Mouse (Mus musculus) CD4-positive, CD25-positive, alpha-beta regulatory T cell, adult 4 months (primary cell): ENCODE results near the gene Gm525. TPM values are rescaled to one million over a fixed set of nuclear protein-coding genes. Genes with fewer than 3 reads are reported as not detected.
"Not testable (repeated sequence)": the region's sequence is repeated elsewhere in the genome, so short reads cannot be mapped to it uniquely, and the experiment has no call there.

Source experiments
- ATAC-seq: one replicate; pipeline ENCODE4 v1.8.0; 2017
- polyA plus RNA-seq, 2 experiments: library from polyadenylated mRNA; unstranded; fragments of 100-300 nt; shearing (Covaris generic); gene quantifications; one replicate each; pipeline ENCODE4 v1.2.1; 2017

Gm525 gene
- not detected for polyA plus RNA-seq

DNA sequence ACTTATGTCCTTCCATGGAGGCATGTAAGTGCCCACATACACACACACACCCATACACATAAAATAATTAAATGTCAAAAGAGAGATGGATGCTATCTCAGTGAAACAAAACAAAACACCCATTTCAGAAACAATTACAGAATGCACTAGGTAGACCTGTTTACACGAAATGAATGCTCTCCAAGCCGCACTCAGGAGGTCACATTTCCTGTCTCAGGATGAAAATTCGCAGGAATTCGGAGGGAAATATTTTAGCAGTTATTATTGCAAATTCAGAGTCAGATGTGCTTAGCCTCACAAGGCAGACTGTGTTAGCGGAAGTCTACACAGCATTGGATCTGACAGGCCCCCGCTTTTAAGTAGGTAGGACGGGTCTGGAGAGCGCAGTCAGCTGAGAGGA, at the start of gene Gm525:
Gm525 (plus strand) TSS at position 301 of the 400 bp plus-strand sequence.
- ATAC-seq: no peak

DNA sequence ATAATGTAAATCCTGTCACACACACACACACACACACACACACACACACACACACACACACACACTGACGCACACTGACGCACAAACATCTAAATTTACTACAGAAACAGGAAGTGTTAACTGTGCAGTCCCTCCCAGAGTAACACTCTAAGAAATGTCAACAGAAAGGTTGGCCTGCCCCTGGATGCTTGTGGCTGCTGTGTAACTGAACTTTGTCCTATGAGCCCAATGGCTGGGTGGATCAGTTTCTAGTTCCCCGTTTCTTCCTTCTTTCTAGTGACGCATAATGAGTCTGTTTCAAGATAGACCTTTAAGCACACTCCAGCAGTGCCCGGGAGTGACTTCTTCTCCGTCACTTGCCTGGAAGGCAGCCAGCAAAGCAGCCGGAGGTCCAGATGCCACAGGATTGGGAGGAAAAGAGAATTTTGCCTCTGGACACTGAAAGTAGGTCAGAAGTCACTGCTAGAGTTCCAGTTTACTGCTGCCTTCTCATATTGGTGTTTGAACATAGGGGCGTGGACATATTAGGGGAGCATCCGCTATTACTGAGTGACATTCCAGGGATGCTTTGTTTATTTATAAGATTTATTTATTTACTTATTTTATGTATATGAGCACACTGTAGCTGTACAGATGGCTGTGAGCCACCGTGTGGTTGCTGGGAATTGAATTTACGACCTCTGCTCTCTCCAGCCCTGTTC, 49.3 kb upstream of the Gm525 start:
- peak; percentile 89 for ATAC-seq

GRCm38 (mm10) chr11:89025603-89026002, 48.0 kb upstream of the Gm525 start:
- no peak for ATAC-seq

- no peak for ATAC-seq
Measured at GRCm38 (mm10) chr11:89026117-89026516, 47.5 kb upstream of the Gm525 start.

- no peak for ATAC-seq
Measured at GRCm38 (mm10) chr11:89027955-89028361, 45.7 kb upstream of the Gm525 start.

DNA sequence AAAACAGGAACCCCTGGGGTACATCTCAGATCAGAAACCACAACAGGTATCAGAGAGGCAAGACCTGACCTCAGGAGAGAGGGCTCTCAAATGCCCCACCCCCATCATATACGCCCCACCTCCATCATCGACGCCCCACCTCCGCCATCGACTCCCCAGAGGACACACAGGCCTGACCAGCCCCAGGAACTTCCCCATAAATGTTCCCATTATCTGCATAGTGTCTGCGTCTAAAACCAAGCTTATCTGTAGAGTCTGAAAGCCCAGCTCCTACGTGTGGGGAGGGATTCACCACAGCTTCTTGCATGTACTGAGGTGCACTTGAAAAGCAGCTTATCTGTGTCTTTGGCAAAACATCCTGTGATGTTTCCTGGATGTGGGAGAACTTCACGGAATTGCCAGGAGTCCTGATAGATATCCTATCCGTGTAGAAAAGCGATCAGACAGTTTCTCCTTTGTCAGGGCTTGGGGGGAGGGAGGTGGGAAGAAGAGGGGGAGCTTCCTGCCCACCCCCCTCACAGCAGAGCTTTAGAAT, 44.7 kb upstream of the Gm525 start:
- no peak for ATAC-seq

- no peak for ATAC-seq
Measured at GRCm38 (mm10) chr11:89030552-89030951, 43.1 kb upstream of the Gm525 start.

GRCm38 (mm10) chr11:89031189-89031588, 42.5 kb upstream of the Gm525 start:
- no peak for ATAC-seq

- ATAC-seq: no peak
Measured at GRCm38 (mm10) chr11:89034592-89034991, 39.0 kb upstream of the Gm525 start.

DNA sequence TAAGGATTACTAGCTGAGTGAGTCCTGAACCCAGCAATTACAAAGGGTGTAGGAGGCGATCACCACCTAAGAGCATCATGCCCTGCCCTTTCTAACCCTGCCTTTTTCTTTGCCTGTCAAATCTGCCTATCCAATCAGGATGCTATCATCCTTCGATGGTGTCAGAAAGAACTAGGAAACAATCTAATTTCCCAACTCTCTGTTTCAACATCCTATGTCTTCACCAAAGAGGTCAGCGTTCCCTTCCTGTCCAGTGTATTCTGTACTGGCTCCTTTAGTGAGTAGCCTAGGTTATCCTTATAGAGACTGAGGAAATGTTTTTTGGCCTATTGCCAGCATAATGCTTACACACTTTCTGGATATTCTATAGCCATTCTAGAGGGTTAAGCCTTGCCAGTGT, 38.1 kb upstream of the Gm525 start:
- ATAC-seq: no peak

DNA sequence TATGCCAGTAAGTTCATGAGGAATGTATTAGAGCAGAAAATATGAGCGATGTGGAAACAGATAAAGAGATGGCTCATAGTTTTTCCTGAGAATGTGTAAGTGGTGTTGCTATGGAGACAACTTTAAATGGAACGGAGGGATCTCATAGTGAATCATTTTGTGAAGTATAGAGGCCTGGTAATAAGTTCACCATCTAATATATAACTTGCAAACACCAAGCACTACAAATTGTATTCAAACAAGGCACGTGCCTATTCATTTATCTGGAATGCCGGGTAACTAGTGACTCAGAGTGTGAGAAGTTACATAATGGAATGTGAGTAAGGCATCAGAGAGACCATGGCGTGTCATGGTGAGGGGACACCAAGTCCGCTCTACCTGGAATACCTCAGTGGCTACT, 35.1 kb upstream of the Gm525 start:
- no peak for ATAC-seq

DNA sequence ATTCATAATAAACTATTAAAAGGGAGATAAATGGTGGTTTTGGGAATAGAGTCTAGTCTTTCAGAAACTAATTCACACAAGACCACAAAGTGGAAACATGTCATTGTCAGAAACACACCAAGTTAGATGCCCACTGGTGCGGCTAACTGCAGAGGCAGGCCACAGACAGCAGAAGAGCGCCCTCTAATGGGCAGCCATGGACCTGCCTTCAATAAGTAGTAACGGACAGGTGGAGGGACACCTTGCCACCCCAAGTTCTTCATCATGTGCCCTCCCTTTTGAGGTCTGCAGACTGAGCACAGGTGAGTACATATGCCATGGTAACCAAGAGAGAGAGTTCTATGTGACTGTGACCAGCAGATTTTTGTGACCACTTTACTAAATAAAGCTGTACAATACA, 34.3 kb upstream of the Gm525 start:
- peak; percentile 49 for ATAC-seq

DNA sequence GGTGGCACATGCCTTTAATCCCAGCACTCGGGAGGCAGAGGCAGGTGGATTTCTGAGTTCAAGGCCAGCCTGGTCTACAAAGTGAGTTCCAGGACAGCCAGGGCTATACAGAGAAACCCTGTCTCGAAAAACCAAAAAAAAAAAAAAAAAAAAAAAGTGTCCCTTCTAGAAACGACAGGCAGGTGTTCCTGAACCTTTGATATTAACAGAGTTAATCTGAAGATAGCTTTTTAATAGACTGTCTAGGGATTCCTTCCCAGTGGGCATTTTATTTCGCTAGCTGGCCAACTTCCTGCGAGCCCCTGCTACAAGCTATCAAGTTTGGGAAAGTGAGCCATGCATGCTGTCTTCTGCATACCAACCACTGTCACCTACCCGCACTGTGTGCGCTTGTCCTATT, 32.6 kb upstream of the Gm525 start:
- not testable (repeated sequence) for ATAC-seq

GRCm38 (mm10) chr11:89043046-89043445, 30.6 kb upstream of the Gm525 start:
- ATAC-seq: no peak

GRCm38 (mm10) chr11:89045501-89045900, 28.1 kb upstream of the Gm525 start:
- ATAC-seq: not testable (repeated sequence)

DNA sequence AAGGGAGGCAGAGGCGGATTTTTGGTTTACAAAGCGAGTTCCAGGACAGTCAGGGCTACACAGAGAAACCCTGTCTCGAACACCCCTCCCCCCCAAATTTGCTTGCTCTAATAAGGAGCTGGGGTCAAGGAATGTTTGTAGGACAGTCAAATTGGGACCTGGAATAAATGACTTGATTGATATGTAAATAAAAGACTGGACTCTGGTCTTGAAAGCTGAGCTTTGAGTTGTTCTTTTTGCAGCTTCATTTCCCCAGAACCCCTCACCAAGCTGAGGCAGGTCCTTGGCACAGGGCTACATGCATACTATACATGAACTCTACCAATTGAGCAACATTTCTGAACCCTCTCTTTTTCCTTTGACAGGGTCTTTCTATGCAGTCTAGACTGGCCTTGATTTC, 27.6 kb upstream of the Gm525 start:
- ATAC-seq: no peak

DNA sequence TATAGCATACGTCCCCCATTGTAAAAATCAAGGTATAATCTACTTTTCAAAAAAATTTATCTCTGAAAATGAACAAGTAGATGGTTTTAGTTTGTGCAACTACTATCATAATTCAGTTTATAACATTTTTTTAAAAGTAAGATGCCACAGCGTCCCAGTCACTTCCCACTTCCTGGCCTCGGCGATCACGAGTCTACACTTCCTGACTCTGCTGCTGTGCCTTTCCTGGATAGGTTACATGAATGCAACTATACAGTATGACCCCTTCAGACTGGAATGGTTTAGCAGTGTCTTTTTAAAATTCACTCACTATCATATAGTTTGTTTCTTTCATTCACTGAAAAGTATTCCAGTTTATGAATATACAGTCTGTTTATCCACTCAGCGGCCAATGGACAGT, 21.9 kb upstream of the Gm525 start:
- no peak for ATAC-seq

DNA sequence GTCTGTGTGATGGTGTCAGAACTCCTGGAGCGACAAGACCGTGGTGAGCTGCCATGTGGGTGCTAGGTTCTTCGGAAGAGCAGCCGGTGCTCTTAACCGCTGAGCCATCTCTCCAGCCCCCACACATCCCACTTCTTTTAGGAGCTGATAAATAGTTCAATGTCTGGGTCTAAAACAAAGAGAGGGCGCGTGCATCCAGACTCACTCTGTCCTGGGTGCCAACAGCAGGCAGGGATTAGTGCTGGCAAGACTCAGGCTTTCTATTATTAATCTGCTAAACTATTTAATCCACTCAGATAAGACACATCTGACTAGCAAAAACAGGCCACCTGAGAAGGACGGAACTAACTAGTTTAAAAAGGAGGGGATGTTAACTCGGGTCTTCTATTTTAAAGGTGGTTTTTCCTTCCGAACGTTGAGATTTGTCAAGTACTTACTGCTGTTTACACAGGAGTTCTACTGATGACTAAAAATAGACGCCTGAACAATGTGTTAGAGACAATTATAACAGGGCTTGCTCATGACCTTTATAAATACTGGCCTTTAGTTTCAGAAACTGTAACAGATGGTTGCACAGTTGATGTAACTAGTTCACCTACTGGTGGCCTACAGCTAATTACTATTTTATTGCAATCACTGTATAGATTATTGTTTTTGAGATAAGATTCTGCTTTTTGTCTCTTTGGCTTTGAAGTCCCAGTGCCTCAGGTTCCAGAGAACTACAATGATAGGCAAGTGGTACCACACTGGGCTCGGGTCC, 17.5 kb upstream of the Gm525 start:
- no peak for ATAC-seq

GRCm38 (mm10) chr11:89058515-89059270, 14.9 kb upstream of the Gm525 start:
- no peak for ATAC-seq

- peak; percentile 60 for ATAC-seq
Measured at GRCm38 (mm10) chr11:89059919-89060422, 13.7 kb upstream of the Gm525 start.

GRCm38 (mm10) chr11:89060423-89061089, 13.1 kb upstream of the Gm525 start:
- ATAC-seq: peak; percentile 84

DNA sequence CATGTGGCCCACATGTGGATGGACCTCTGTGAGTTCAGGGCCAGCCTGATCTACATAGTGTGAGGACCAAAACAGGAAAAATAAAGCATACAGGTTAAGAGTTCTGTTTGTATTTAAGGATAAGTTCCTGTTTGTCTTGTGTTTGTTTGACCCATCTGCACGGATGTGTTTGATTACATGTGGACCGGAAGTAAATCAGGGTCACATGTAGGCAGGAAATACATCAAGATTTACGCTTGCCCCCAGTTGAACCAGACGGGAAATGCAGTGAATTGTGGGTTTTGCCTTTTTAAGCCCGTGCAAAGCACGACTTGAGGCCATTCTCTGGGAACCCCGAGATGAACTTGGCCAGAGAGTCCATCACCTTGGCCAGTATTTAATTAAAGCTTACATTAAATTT, 12.3 kb upstream of the Gm525 start:
- peak; percentile 40 for ATAC-seq
